Mouse (Mus musculus): ENCODE measurements around the gene Pomgnt2. TPM values are rescaled to one million over a fixed set of nuclear protein-coding genes. Genes with fewer than 3 reads are reported as not detected.

Gene Pomgnt2
- polyA plus RNA-seq (2012; rRNA removed) = 41.0 and 47.8 TPM in 2 replicates

GRCm38 (mm10) chr9:121997010-121997409 lies at the start of gene Pomgnt2:
Gene Pomgnt2 (minus strand): TSS chr9:121997110.

GRCm38 (mm10) chr9:121950418-121951113 lies 46.3 kb downstream of the Pomgnt2 start, which contains the start of gene Fam198a:
Gene Fam198a (plus strand): TSS chr9:121950988.

Other genes with a start within 250 kb of the Pomgnt2 start
- 72.1 and 78.1 TPM in 2 replicates for gene Zfp651, start 237.8 kb downstream of the Pomgnt2 start, polyA plus RNA-seq (2012; rRNA removed)
- 0.87 and 0.97 TPM in 2 replicates for gene Klhl40, start 219.5 kb downstream of the Pomgnt2 start, polyA plus RNA-seq (2012; rRNA removed)
- gene Hhatl, start 204.6 kb downstream of the Pomgnt2 start, polyA plus RNA-seq (2012; rRNA removed) = 5.1 and 5.4 TPM in 2 replicates
- gene Ccdc13, start 157.6 kb downstream of the Pomgnt2 start, polyA plus RNA-seq (2012; rRNA removed) = 3.8 and 4.0 TPM in 2 replicates
- 11.7 and 13.6 TPM in 2 replicates for gene Higd1a, start 138.7 kb downstream of the Pomgnt2 start, polyA plus RNA-seq (2012; rRNA removed)
- gene Ackr2, start 98.8 kb downstream of the Pomgnt2 start, polyA plus RNA-seq (2012; rRNA removed) = 2.6 and 2.7 TPM in 2 replicates
- 0.36 and 0.40 TPM in 2 replicates for gene Cyp8b1, start 80.8 kb downstream of the Pomgnt2 start, polyA plus RNA-seq (2012; rRNA removed)
- gene Fam198a, start 46.1 kb downstream of the Pomgnt2 start, polyA plus RNA-seq (2012; rRNA removed) = 9.3 and 9.7 TPM in 2 replicates
- 61.7 and 72.4 TPM in 2 replicates for gene Snrk, start 120.2 kb upstream of the Pomgnt2 start, polyA plus RNA-seq (2012; rRNA removed)